Mouse (Mus musculus) megakaryocyte, embryonic 14.5 days (primary cell): ENCODE results near the gene Gnas.

ENCODE experiments used
- FLI1 ChIP-seq: IDR thresholded peaks from 2 replicates; pipeline ENCODE4 v1.6.1; 2012; ENCODE audit warnings: low read length, inconsistent platforms, mixed read lengths
- GATA1 ChIP-seq: IDR thresholded peaks from 3 replicates; pipeline ENCODE4 v1.6.1; 2012; ENCODE audit warnings: mixed read lengths, low read length, inconsistent platforms, borderline replicate concordance

DNA sequence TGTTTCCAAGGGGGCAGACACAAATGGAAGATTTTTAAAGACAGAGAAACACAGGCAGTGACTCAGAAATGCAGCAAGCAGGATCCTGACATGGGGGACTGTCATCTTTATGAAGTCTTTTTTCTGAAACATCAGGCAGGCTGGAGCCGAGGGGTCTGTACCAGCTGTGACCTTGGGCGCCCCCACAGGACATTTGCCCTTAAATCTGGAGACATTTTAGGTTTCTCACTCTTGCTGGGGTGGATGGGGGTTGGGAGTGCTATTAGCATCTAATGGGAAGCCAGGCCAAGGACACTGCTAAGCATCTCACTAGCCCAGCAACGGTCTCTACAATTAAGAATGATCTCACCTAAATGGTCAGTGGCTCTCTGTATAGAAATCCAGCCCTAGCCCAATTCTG lies 24.1 kb upstream of the Gnas start:
- TF ChIP-seq FLI1 (no peak), GATA1 (no peak)
